Mouse (Mus musculus): ENCODE measurements around the gene Ccdc12.

- TF ChIP-seq E2F4 (IDR thresholded peaks at IDR 0.05; ENCODE audit: insufficient read depth) (no peak), MYOG (IDR thresholded peaks at IDR 0.05; ENCODE audit: control insufficient read depth in 1 of 3, insufficient read depth in 1 of 3, insufficient read length in 2 of 3, low read depth in 2 of 3) (no peak), TCF12 (IDR thresholded peaks at IDR 0.05; ENCODE audit: insufficient read depth, poor library complexity, severe bottlenecking) (no peak), POLR2A (IDR thresholded peaks at IDR 0.05; ENCODE audit: insufficient read length, low read depth) (no peak), POLR2AphosphoS2 (IDR thresholded peaks at IDR 0.05; ENCODE audit: insufficient read length, low read depth) (no peak), USF1 (IDR thresholded peaks at IDR 0.05; ENCODE audit: low read depth) (no peak), MAX (IDR thresholded peaks at IDR 0.05; ENCODE audit: low read depth) (no peak), REST (IDR thresholded peaks at IDR 0.05; ENCODE audit: insufficient read depth, insufficient read length) (no peak)
Observed at GRCm38 (mm10) chr9:110620685-110621084, 35.6 kb upstream of the Ccdc12 start.

Measured in myocyte (in vitro differentiated cells).